In the genomic region with DNA sequence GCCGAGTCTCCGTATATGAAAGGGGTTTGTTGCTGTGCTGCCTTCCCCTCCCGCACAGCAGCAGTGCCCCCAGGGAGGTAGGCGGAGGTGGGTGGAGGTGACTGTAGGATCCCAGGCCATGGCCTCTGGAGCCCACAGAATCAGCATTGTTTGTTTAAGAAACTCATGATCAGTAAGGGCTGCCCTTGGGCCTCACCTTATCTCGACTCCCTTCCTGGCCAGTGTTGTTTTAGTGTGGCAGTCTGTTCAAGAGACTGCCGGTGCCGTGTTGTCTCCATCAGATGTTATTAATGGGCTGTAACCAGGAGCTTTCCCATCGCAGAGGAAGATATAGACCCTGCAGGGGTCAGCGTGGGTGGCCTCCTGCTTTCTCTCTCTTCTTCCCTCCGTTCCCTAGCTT, we compare ENCODE assay signal across 15 mouse cellular contexts.
DNase-seq lines count a peak whose midpoint lies in the region; ATAC-seq lines count a peak whose summit lies in the region.
"Had no signal": no experiment of that assay in that cellular context is flagged by ENCODE, and none has a peak within 500 bp of the region (broad histone marks: within the 10 kb centered on the region; RNA-seq: fewer than 3 reads in every experiment).

No protein-coding gene starts in this region.

- intact Hi-C loops in heart, postnatal 10 days (cut with DNase I) = no loop called here

- peak overlapping the region; percentile 27 for H3K4me2 ChIP-seq in heart, embryonic 14.5 days (ENCODE audit: low read length)
- H3K4me2 ChIP-seq in heart, embryonic 15.5 days = no peak overlapping the region
- no peak overlapping the region for H3K4me2 ChIP-seq in liver, embryonic 13.5 days
- H3K4me2 ChIP-seq: embryonic facial prominence, embryonic 12.5 days; limb, embryonic 15.5 days had no signal

- peak overlapping the region; percentile 32; the same call in 1 of the 2 replicates for H3K9ac ChIP-seq in heart, embryonic 14.5 days (ENCODE audit: low read length)
- H3K9ac ChIP-seq in heart, embryonic 15.5 days = no peak overlapping the region
- H3K9ac ChIP-seq in liver, embryonic 13.5 days = no peak overlapping the region
- H3K9ac ChIP-seq: embryonic facial prominence, embryonic 12.5 days; limb, embryonic 15.5 days had no signal

- WGBS in heart, embryonic 14.5 days = 6% methylated on average over 10 of the region's 10 CpGs
- 14% methylated on average over 10 of the region's 10 CpGs for WGBS in heart, embryonic 15.5 days
- WGBS in liver, embryonic 13.5 days (ENCODE audit: insufficient replicate concordance) = 21% methylated on average over 10 of the region's 10 CpGs

- H3K4me1 ChIP-seq in heart, embryonic 14.5 days (ENCODE audit: control insufficient read depth in 2 of 2, insufficient read depth in 2 of 2, low read length in 2 of 2) = peaks cover 27 to 48% of the 10 kb centered on the region in 2 experiments
- H3K4me1 ChIP-seq in heart, embryonic 15.5 days (replicated peaks) = peaks cover 41% of the 10 kb centered on the region
- peaks cover 21% of the 10 kb centered on the region for H3K4me1 ChIP-seq in liver, embryonic 13.5 days (replicated peaks)

- H3K9me3 ChIP-seq in heart, embryonic 14.5 days (ENCODE audit: control insufficient read depth, low read length) = no peaks in the 10 kb centered on the region
- no peaks in the 10 kb centered on the region for H3K9me3 ChIP-seq in heart, embryonic 15.5 days (replicated peaks)
- no peaks in the 10 kb centered on the region for H3K9me3 ChIP-seq in liver, embryonic 13.5 days (replicated peaks)
- H3K9me3 ChIP-seq: embryonic facial prominence, embryonic 12.5 days; limb, embryonic 15.5 days had no signal

- DNase-seq in heart, postnatal 10 days = no peak
- peak; percentile 59 for DNase-seq in embryo, embryonic 10 days (ENCODE audit: low spot score)
- DNase-seq in liver, embryonic 13.5 days = no peak
- no peak for DNase-seq in adrenal gland, postnatal 14 days
- DNase-seq in left cerebral cortex, adult 11 months (ENCODE audit: low spot score) = no peak
- no peak for DNase-seq in urinary bladder, postnatal 36 days (ENCODE audit: low spot score in 2 of 2)
- DNase-seq: cerebellum, adult 8-10 months; layer of hippocampus, postnatal 36 days; right cerebral cortex, postnatal 25 days had no signal

- peaks cover 40% of the 10 kb centered on the region for H3K36me3 ChIP-seq in heart, embryonic 14.5 days (ENCODE audit: control insufficient read depth, insufficient read depth, low read length)
- H3K36me3 ChIP-seq in heart, embryonic 15.5 days = no peaks in the 10 kb centered on the region; the same call in 1 of the 2 replicates
- no peaks in the 10 kb centered on the region for H3K36me3 ChIP-seq in liver, embryonic 13.5 days
- H3K36me3 ChIP-seq: limb, embryonic 15.5 days had no signal

- peak overlapping the region; percentile 28 to 37 for H3K27ac ChIP-seq in heart, embryonic 14.5 days (replicated peaks in 1 of 2; ENCODE audit: control insufficient read depth in 1 of 2, insufficient read depth in 1 of 2, low read depth in 2 of 2, low read length in 2 of 2)
- peak overlapping the region; percentile 36 for H3K27ac ChIP-seq in heart, embryonic 15.5 days
- no peak overlapping the region for H3K27ac ChIP-seq in liver, embryonic 13.5 days
- H3K27ac ChIP-seq: embryonic facial prominence, embryonic 12.5 days; kidney, postnatal 0 days; limb, embryonic 15.5 days had no signal

- no peaks in the 10 kb centered on the region for H3K27me3 ChIP-seq in heart, embryonic 14.5 days (ENCODE audit: control insufficient read depth, insufficient read depth, low read length)
- no peaks in the 10 kb centered on the region for H3K27me3 ChIP-seq in heart, embryonic 15.5 days
- no peaks in the 10 kb centered on the region for H3K27me3 ChIP-seq in liver, embryonic 13.5 days
- H3K27me3 ChIP-seq: embryonic facial prominence, embryonic 12.5 days; limb, embryonic 15.5 days had no signal

- H3K4me3 ChIP-seq in heart, embryonic 14.5 days (ENCODE audit: control insufficient read depth in 1 of 2, insufficient read depth in 1 of 2, low read depth in 1 of 2, low read length in 2 of 2) = no peak overlapping the region
- H3K4me3 ChIP-seq in heart, embryonic 15.5 days = no peak overlapping the region
- H3K4me3 ChIP-seq in liver, embryonic 13.5 days (replicated peaks) = no peak overlapping the region
- H3K4me3 ChIP-seq: embryonic facial prominence, embryonic 12.5 days; limb, embryonic 15.5 days had no signal

- peak; percentile 75 for ATAC-seq in heart, embryonic 14.5 days (ENCODE audit: insufficient number of reproducible peaks, insufficient read depth, low FRiP score, low read depth)
- peak; percentile 71 for ATAC-seq in heart, embryonic 15.5 days (replicated peaks; ENCODE audit: insufficient number of reproducible peaks, insufficient read depth, low FRiP score, low read depth)
- peak; percentile 64 for ATAC-seq in liver, embryonic 13.5 days (ENCODE audit: low read depth)
- ATAC-seq: CD4-positive, CD25-positive, alpha-beta regulatory T cell, adult 4 months had no signal
